Mouse (Mus musculus) heart, postnatal 0 days (tissue): ENCODE measurements around the gene Prrg2.

Experiments used
- CTCF ChIP-seq: IDR thresholded peaks from 2 replicates; pipeline ENCODE4 v1.5.1; 2016; ENCODE audit warnings: antibody characterized with exemption, control low read depth, low read depth
- EP300 ChIP-seq: IDR thresholded peaks from 2 replicates; pipeline ENCODE4 v1.6.1; 2016; ENCODE audit warnings: antibody characterized with exemption, low read depth

- TF ChIP-seq EP300 (no peak), CTCF (no peak)
These were observed 54.6 kb downstream of the Prrg2 start for GRCm38 (mm10) chr7:45007846-45008245.
